Mouse (Mus musculus): ENCODE results near the gene Krtap6-1. TPM values are rescaled to one million over a fixed set of nuclear protein-coding genes. Genes with fewer than 3 reads are reported as not detected.

The Krtap6-1 gene
- polyA plus RNA-seq (2015; fragmentation: Nextera tagmentation; extraction: Ambion mirVana) = not detected in 2 replicates

DNA sequence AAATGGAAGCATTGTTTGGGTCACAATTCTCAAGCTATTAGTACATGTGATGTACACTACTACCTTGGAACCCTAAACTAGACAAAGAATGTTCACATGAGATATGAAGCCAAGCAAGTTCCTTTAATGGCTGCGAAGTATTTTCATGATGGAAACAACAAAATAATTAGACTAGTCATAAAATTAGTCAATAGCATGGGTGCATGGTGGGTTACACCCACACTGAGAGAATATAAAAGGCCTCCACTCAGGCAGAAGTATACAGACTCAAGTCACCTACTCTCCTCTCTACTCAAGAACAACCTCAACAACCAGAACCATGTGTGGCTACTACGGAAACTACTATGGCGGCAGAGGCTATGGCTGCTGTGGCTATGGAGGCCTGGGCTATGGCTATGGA is at the start of gene Krtap6-1:
TSS of gene Krtap6-1 (plus strand) at position 301 of the 400 bp plus-strand sequence.

DNA sequence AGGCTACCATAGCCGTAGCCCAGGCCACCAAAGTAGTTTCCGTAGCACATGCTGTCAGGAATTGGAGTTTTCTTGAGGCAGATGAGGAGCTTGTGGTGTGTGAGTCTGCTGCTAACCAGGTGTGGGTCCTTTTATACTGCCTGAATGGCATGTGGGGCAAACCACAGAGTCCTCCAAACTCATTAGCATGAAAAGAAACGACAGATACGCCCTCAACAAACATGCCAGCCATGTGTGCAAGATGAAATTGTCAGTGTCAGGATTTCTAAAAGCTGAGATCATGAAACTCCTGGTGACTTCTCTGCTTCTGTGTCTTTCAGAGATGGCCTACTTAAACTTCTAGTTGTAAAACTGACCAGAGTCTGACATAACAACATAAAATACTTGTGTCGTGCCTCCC is 20.8 kb upstream of the Krtap6-1 start, which contains the start of gene Krtap22-2:
TSS of gene Krtap22-2 (minus strand) at position 101 of the 400 bp plus-strand sequence.

DNA sequence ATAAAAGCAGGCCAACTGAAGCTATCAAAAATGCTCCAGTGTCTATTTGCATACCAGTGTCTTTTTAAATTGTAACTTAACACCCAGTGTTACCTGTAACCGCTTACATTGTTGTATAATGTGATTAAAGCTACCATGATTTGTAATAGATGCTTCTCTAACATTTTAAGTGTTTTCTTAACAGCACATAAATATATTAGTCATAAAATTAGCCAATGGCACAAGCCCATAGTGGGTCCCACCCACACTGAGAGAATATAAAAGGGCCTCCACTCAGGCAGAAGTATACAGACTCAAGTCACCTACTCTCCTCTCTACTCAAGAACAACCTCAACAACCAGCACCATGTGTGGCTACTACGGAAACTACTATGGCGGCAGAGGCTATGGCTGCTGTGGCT is 16.5 kb upstream of the Krtap6-1 start, which contains the start of gene Gm10229:
TSS of gene Gm10229 (plus strand) at position 301 of the 400 bp plus-strand sequence.

DNA sequence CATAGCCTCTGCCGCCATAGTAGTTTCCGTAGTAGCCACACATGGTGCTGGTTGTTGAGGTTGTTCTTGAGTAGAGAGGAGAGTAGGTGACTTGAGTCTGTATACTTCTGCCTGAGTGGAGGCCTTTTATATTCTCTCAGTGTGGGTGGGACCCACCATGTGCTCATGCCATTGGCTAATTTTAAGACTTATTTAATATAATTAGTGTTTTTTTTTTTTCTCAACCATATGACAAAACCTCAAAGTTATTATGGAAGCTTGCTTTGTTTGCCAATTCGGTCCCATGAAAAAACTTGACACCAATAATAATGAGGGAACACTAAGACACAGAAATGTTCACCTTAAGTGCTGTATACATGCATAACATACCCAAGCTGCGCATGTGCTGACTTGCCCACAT is 9.9 kb downstream of the Krtap6-1 start, which contains the start of gene Gm10228:
TSS of gene Gm10228 (minus strand) at position 101 of the 400 bp plus-strand sequence.

DNA sequence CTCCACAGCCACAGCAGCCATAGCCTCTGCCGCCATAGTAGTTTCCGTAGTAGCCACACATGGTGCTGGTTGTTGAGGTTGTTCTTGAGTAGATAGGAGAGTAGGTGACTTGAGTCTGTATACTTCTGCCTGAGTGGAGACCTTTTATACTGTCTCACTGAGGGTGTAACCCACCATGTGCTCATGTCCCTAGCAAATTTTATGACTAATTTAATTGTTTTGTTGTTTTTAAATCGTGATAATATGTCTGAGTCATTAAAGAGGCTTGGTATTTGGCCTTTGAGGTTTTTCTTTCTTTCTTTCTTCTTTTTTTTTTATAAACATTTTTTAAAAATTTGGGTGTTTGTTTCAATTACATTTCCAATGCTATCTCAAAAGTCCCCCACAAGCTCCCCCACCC is 16.3 kb downstream of the Krtap6-1 start, which contains the start of gene Krtap6-5:
TSS of gene Krtap6-5 (minus strand) at position 101 of the 400 bp plus-strand sequence.

DNA sequence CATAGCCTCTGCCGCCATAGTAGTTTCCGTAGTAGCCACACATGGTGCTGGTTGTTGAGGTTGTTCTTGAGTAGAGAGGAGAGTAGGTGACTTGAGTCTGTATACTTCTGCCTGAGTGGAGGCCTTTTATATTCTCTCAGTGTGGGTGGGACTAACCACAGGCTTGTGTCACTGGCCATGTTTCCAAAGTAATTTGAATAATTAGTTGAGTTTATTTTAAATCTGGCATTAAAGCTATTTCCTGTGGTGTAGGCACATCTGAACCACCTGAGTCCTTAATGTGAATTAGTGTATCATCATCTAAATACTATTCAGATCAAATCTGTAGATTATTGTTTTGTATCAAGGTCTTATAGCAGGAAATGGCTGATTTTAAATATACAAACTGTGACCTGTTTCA is 32.4 kb downstream of the Krtap6-1 start, which contains the start of gene 1110025L11Rik:
TSS of gene 1110025L11Rik (minus strand) at position 101 of the 400 bp plus-strand sequence.

Other genes starting within 250 kb of the Krtap6-1 start
- not detected in 2 replicates for gene Gm20741, start 219.5 kb upstream of the Krtap6-1 start, polyA plus RNA-seq (2015; fragmentation: Nextera tagmentation; extraction: Ambion mirVana)
- gene Krtap15, start 211.5 kb upstream of the Krtap6-1 start, polyA plus RNA-seq (2015; fragmentation: Nextera tagmentation; extraction: Ambion mirVana) = not detected in 2 replicates
- gene Krtap14, start 205.6 kb upstream of the Krtap6-1 start, polyA plus RNA-seq (2015; fragmentation: Nextera tagmentation; extraction: Ambion mirVana) = not detected in 2 replicates
- gene Krtap19-1, start 162.3 kb upstream of the Krtap6-1 start, polyA plus RNA-seq (2015; fragmentation: Nextera tagmentation; extraction: Ambion mirVana) = not detected in 2 replicates
- not detected in 2 replicates for gene Krtap19-2, start 157.4 kb upstream of the Krtap6-1 start, polyA plus RNA-seq (2015; fragmentation: Nextera tagmentation; extraction: Ambion mirVana)
- not detected in 2 replicates for gene Krtap19-3, start 153.7 kb upstream of the Krtap6-1 start, polyA plus RNA-seq (2015; fragmentation: Nextera tagmentation; extraction: Ambion mirVana)
- gene Krtap19-4, start 146.6 kb upstream of the Krtap6-1 start, polyA plus RNA-seq (2015; fragmentation: Nextera tagmentation; extraction: Ambion mirVana) = not detected in 2 replicates
- not detected in 2 replicates for gene Krtap19-5, start 135.2 kb upstream of the Krtap6-1 start, polyA plus RNA-seq (2015; fragmentation: Nextera tagmentation; extraction: Ambion mirVana)
- gene Krtap19-9b, start 99.4 kb upstream of the Krtap6-1 start, polyA plus RNA-seq (2015; fragmentation: Nextera tagmentation; extraction: Ambion mirVana) = not detected in 2 replicates
- gene Krtap16-3, start 68.8 kb upstream of the Krtap6-1 start, polyA plus RNA-seq (2015; fragmentation: Nextera tagmentation; extraction: Ambion mirVana) = not detected in 2 replicates
- not detected in 2 replicates for gene Krtap22-2, start 20.9 kb upstream of the Krtap6-1 start, polyA plus RNA-seq (2015; fragmentation: Nextera tagmentation; extraction: Ambion mirVana)
- not detected in 2 replicates for gene Gm10229, start 16.4 kb upstream of the Krtap6-1 start, polyA plus RNA-seq (2015; fragmentation: Nextera tagmentation; extraction: Ambion mirVana)
- gene Gm10228, start 9.8 kb downstream of the Krtap6-1 start, polyA plus RNA-seq (2015; fragmentation: Nextera tagmentation; extraction: Ambion mirVana) = not detected in 2 replicates
- gene Krtap6-5, start 16.2 kb downstream of the Krtap6-1 start, polyA plus RNA-seq (2015; fragmentation: Nextera tagmentation; extraction: Ambion mirVana) = not detected in 2 replicates
- not detected in 2 replicates for gene 1110025L11Rik, start 32.3 kb downstream of the Krtap6-1 start, polyA plus RNA-seq (2015; fragmentation: Nextera tagmentation; extraction: Ambion mirVana)
- gene Krtap6-3, start 52.3 kb downstream of the Krtap6-1 start, polyA plus RNA-seq (2015; fragmentation: Nextera tagmentation; extraction: Ambion mirVana) = not detected in 2 replicates
- gene Gm6358, start 109.2 kb downstream of the Krtap6-1 start, polyA plus RNA-seq (2015; fragmentation: Nextera tagmentation; extraction: Ambion mirVana) = not detected in 2 replicates
- not detected in 2 replicates for gene Gm10061, start 119.4 kb downstream of the Krtap6-1 start, polyA plus RNA-seq (2015; fragmentation: Nextera tagmentation; extraction: Ambion mirVana)
- not detected in 2 replicates for gene Gm9789, start 126.3 kb downstream of the Krtap6-1 start, polyA plus RNA-seq (2015; fragmentation: Nextera tagmentation; extraction: Ambion mirVana)
- gene Gm7735, start 137.8 kb downstream of the Krtap6-1 start, polyA plus RNA-seq (2015; fragmentation: Nextera tagmentation; extraction: Ambion mirVana) = not detected in 2 replicates
- gene 1110057P08Rik, start 143.0 kb downstream of the Krtap6-1 start, polyA plus RNA-seq (2015; fragmentation: Nextera tagmentation; extraction: Ambion mirVana) = not detected in 2 replicates
- not detected in 2 replicates for gene Krtap20-2, start 174.2 kb downstream of the Krtap6-1 start, polyA plus RNA-seq (2015; fragmentation: Nextera tagmentation; extraction: Ambion mirVana)